Mouse (Mus musculus): ENCODE data around the gene Pou2f2.

- TF ChIP-seq GATA1 (IDR thresholded peaks at IDR 0.05; ENCODE audit: borderline replicate concordance, low read length) (no peak), FLI1 (IDR thresholded peaks at IDR 0.05; ENCODE audit: low read length) (no peak)
Measured at GRCm38 (mm10) chr7:25154648-25155047, 24.9 kb downstream of the Pou2f2 start.
